Mouse (Mus musculus): ENCODE measurements around the gene Brix1. TPM values are rescaled to one million over a fixed set of nuclear protein-coding genes. Genes with fewer than 3 reads are reported as not detected.

The Brix1 gene
- polyA plus RNA-seq, 1 experiment, result 4.1 TPM

- Histone ChIP-seq H3K4me3 (ENCODE audit: control insufficient read depth, low read depth, low read length) (no peak overlapping the region), H3K4me1 (ENCODE audit: control insufficient read depth, insufficient read depth, low read length) (no peaks in the 10 kb centered on the region), H3K27ac (ENCODE audit: control insufficient read depth, insufficient read depth, low read depth, low read length) (no peak overlapping the region), H3K36me3 (ENCODE audit: control insufficient read depth, insufficient read depth, low read length) (no peaks in the 10 kb centered on the region), H3K27me3 (ENCODE audit: control insufficient read depth, insufficient read depth, low read length) (no peaks in the 10 kb centered on the region)
- no peak for TF ChIP-seq CTCF (IDR thresholded peaks at IDR 0.05; ENCODE audit: control insufficient read depth, insufficient read depth, insufficient replicate concordance, low read depth, low read length)
- no peak for TF ChIP-seq POLR2A (IDR thresholded peaks at IDR 0.05; ENCODE audit: control insufficient read depth, low read depth, low read length)
Measured at GRCm38 (mm10) chr15:10426124-10426523, 59.6 kb downstream of the Brix1 start.

Other genes starting within 250 kb of the Brix1 start
- gene Gm21973, start 160.6 kb downstream of the Brix1 start, polyA plus RNA-seq (2012; rRNA removed), result not detected in 2 replicates
- gene Agxt2, start 127.4 kb downstream of the Brix1 start, polyA plus RNA-seq (2012; rRNA removed), result 0.07 TPM in 1 of 2 replicates, not detected in the other
- gene Dnajc21, start 15.4 kb downstream of the Brix1 start, polyA plus RNA-seq (2012; rRNA removed), result 12.1 and 14.0 TPM in 2 replicates
- 9.2 and 10.6 TPM in 2 replicates for gene Rad1, start 71 bp upstream of the Brix1 start, polyA plus RNA-seq (2012; rRNA removed)
- gene Ttc23l, start 72.7 kb upstream of the Brix1 start, polyA plus RNA-seq (2012; rRNA removed), result 125 and 138 TPM in 2 replicates
- gene Rai14, start 228.7 kb upstream of the Brix1 start, polyA plus RNA-seq (2012; rRNA removed), result 66.8 and 80.0 TPM in 2 replicates

Data from testis, adult 2 months (tissue).